Mouse (Mus musculus): ENCODE data around the gene Ubald2. TPM values are rescaled to one million over a fixed set of nuclear protein-coding genes. Genes with fewer than 3 reads are reported as not detected.
A peak's percentile ranks its signal among the peaks of the same experiment; 100 is the strongest.
"Not testable (repeated sequence)": the region's sequence is repeated elsewhere in the genome, so short reads cannot be mapped to it uniquely, and the experiment has no call there.

Gene Ubald2
- total RNA-seq (2021) = 10 to 100 TPM; 43.3 to 45.8 TPM

GRCm38 (mm10) chr11:116433356-116434286 is at the start of gene Ubald2:
Gene Ubald2 (plus strand): TSS chr11:116434094.
- intact Hi-C loops (cut with DNase I) = no loop called here
- DNase-seq = peak; percentile 100

DNA sequence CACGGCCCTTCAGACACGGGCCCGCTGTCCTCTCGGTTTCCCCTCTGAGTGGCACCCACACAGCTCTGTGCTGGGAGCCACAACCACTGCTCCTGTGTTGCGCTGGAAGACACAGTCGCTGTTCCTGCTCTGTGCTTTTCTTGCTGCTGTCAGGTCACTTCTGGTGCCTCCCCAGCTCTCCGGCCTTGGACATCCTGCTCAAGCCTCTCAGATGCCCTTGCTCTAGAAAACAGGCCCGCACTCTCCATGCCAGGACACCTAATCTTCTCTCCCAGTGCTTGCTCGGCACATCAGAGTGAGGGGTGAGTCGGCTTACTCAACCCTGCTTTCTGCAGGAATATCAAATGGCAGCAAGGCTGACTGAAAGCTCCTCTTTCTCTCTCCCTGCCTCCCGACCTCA is 49.7 kb upstream of the Ubald2 start:
- no peak for DNase-seq
- intact Hi-C loops (cut with DNase I) = no loop called here

DNA sequence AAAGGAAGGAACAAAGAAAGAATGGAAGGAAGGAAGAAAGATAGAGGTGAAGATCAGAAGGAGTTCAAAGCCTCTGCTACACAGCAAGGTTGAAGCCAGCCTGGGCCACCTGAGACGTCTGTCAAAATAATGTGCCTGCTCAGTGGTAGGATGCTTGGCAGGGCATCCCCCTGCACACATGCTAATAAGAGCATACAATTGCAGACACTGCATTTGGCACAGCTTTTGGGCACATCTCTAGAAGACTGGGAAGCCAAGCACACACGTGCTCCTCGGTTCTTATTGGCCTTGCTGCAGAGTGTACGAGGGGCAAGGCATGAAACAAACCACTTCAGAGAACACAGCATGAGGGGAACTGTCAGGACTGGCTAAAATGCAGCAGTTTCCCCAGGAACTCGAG is 47.9 kb upstream of the Ubald2 start:
- peak; percentile 72 for DNase-seq
- intact Hi-C loops (cut with DNase I) = no loop called here

DNA sequence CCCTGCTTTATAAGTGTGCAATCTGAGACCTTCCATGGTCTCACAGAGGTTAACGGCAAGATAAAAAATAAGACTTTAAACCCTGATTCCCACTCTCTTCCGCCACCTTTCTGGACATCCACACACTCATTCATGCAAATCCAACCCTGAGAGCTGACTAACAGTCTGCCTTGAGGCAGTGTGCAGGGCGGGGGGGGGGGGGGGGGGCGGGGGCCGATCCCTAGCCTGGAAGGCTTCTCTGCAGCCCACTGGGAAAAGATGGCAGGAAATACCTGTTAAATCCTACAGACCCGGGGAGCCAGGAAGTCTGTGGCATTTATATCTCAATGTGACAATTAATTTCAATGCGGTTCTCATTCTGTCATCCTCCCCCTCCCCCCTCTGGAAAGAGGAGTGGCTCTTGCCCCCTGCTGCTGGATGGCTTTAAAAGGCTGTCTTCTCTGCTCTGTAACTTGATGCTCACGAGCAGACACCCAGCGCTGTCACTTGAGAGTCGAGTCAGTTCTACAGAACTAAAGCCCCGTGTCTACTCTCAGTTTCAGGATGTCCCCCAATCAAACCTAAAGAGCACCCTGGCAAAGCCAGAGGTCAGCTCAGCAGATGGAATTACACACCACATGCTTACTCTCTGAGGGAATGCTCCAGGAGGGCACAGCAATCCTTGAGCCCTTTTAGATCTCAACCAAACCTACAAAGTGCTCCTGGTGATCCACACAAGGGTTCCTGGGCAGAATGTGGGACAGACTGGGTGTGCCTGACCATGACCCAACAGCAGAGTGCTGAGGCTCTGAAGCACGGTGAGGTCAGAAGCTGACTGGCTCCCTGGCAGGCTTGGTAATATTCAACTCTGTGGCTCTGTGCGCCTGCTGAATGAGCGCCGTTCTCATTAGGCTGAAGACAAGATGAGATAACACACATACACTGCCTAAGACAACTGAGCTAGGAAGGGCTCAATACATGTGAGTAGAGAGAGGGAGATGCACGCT is 46.5 kb upstream of the Ubald2 start:
- intact Hi-C loops (cut with DNase I) = no loop called here

GRCm38 (mm10) chr11:116388841-116389480 is 44.9 kb upstream of the Ubald2 start:
- DNase-seq = no peak

More for the DNA sequence above, 46.5 kb upstream of the Ubald2 start:
- no peak for DNase-seq

DNA sequence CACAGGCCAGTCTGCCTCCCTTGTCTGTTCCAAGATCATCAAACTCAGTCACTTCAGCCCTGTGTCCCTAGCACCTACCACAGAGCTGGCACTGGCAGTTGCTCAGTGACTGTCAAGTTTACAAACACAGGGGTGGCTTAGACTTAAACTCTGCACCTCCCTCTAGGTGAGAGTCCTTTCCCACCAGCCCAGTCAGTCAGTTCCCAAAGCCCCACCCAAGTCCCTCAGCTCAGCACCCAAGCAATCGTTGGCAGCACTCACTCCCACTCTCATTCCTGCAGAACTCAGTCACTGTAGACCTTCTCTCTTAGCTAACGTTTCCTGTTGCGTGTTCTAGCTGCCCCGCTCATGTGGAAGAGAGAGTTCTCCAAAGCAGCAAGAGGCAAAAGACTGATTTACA is 39.1 kb upstream of the Ubald2 start:
- intact Hi-C loops (cut with DNase I) = no loop called here
- DNase-seq = no peak

More at GRCm38 (mm10) chr11:116388841-116389480, 44.9 kb upstream of the Ubald2 start:
- intact Hi-C loops (cut with DNase I) = no loop called here

DNA sequence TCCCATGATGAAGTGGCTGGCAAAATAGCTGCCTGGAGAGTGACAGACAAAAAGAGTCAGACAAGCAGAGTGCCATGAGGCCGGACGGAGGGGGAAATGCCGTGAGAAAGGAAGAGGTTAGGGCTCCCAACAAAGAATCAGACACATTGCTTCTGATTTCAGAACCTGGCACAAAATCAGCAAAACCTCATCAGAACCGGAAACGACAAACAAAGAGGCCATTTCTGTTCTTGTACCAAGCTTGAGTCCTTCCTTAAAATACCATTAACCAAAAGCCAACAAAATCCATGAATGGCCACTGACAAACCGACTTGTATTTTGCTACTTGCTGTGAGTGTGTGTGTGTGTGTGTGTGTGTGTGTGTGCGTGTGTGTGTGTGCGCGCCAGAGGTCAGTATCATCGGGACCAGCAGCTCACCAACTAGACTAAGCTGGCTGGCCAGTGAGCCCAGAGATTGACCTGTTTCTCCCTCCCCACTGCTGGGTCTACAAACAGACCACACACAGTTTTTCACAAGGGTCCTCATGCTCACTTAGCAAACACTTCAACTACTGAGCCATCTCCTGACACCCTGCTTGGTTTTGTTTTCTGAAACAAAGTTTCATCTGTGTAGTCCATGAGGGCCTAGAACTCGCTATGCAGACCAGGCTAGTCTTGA is 37.5 kb upstream of the Ubald2 start:
- DNase-seq = no peak
- intact Hi-C loops (cut with DNase I) = no loop called here

GRCm38 (mm10) chr11:116396934-116397330 is 37.0 kb upstream of the Ubald2 start:
- intact Hi-C loops (cut with DNase I) = no loop called here

GRCm38 (mm10) chr11:116397517-116398347 is 36.2 kb upstream of the Ubald2 start:
- intact Hi-C loops (cut with DNase I) = no loop called here
- no peak for DNase-seq

More at GRCm38 (mm10) chr11:116396934-116397330, 37.0 kb upstream of the Ubald2 start:
- no peak for DNase-seq

GRCm38 (mm10) chr11:116398348-116398677 is 35.6 kb upstream of the Ubald2 start:
- DNase-seq = no peak
- intact Hi-C loops (cut with DNase I) = no loop called here

- no peak for DNase-seq
- intact Hi-C loops (cut with DNase I) = no loop called here
Measured at GRCm38 (mm10) chr11:116400560-116400959, 33.3 kb upstream of the Ubald2 start.

GRCm38 (mm10) chr11:116405601-116406000 is 28.3 kb upstream of the Ubald2 start:
- no peak for DNase-seq
- intact Hi-C loops (cut with DNase I) = no loop called here

DNA sequence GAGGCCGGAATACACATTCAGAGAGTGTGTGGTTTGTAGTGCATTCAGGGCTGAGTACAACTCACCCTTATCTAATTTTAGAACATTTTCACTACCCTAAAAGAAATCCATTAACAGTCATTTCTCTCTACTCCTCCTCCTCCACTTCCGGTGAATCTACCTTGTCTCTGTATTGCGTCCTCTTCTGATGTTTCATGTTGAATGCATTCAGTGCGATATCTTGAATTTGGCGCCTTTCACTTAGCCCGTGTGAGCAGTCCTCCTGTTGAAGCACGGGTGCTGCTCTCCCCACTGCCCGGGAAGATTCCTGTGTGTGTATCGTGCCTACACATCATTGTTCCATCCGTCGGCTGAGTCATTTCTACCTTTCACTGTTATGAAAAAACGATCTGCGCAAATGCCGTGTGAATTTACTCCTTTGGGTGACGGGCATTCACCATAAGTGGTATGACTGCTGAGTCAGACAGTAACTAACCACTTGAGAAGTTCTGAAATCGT is 27.6 kb upstream of the Ubald2 start:
- intact Hi-C loops (cut with DNase I) = no loop called here
- no peak for DNase-seq

GRCm38 (mm10) chr11:116409008-116409407 is 24.9 kb upstream of the Ubald2 start:
- DNase-seq = no peak
- intact Hi-C loops (cut with DNase I) = no loop called here

GRCm38 (mm10) chr11:116410415-116410814 is 23.5 kb upstream of the Ubald2 start:
- DNase-seq; intact Hi-C loops (cut with DNase I): not testable (repeated sequence)

DNA sequence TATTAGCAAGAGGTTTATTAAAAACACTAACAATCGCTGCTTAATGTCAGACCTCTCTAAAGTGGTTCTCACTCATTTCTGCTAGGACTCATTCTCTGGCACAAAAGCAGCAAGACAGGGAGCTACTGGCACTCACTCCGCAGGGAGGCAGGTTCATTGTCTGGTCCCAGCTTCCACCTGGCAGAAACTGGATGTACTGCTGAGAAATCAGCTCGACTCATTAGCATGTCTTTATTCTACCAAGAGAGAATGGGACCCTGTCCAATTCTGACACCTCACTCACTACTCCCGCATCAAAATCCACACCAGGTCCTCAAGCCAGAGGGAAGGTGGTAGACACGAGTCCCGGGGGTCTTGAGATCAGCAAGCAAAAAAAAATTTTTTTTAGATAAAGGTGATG is 22.3 kb upstream of the Ubald2 start:
- intact Hi-C loops (cut with DNase I) = no loop called here

DNA sequence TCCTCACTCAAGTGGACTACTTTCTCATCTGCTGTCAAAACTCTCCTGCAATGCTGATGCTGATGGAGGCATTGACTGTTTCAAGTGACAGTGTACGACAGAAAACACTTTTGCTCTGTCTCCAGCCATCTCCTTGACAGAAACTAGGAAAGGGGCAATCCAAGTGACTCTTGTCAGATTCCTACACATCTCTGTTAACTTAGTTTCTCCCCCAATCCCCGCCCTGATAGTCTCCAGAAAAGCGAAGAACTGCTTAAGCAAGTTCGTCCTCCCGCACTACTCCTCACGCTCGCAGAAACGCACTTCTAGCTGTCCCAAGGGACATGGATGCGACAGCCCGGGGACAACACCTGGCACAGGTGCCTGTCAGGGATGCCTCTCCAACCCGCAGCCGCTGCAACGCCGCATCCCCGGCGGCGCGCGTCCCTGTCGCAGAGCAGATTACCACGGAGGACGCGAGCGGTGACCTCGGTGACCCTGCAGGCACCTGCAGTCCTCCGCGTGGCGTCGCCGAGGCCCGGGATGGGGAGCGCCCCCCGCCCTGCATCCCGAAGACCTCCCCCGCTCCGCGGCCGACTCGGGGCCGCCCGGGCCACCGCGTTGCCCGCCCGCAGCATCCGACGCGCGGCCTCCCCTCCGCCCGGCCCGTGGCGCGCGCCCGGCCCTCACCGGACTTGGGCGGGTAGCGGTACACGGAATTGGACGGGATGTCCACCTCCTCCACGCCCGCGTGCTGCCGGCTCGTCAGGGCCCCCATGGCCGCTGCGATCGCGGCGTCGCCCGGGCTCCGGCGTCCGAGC is 21.7 kb upstream of the Ubald2 start:
- peak; percentile 21 for DNase-seq
- intact Hi-C loops (cut with DNase I) = no loop called here

More for the DNA sequence above, 22.3 kb upstream of the Ubald2 start:
- DNase-seq = peak; percentile 53

DNA sequence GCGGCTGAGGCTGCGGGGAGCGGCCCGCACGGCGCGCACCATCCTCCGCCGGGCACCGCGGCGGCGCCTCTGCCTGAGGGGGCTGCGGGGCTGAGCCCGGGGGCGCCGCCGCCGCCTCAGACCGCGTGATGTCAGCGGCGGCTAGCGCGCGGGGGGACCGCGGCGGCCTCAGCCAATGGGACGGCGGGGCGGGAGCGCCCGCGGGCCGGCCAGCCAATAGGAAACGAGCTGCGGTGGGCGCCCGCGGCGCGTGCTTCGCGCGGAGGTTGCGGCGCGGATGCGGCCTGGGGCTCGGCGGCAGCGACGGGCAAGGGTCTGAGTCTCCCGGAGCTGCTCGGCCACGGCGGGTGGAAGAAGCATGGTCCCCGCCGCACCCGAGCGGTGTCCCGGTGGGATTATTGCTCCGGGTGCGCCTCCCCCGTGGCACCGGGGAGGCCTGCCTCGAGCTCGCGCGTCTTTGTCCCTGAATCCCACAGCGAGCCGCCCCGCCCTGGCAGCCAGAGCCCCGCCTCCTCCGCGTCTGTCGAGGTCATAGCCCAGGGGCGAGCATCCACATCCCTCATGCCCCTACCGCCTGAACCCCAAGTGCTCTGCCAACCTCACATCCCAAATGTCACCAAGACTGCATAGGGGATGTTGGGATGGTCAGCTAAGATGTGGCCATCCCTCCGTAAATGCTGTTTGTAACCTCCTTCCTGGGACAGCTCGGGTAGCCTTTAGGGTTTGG is 20.8 kb upstream of the Ubald2 start, which contains the start of gene Rnf157:
Rnf157 (minus strand) TSS at position 129 of the 727 bp plus-strand sequence.
- intact Hi-C loops (cut with DNase I) = no loop called here
- DNase-seq = peak; percentile 88

Measured in left cerebral cortex, postnatal 4 days (tissue).